Mouse (Mus musculus) ES-E14 (cell line): Measurements from ENCODE around the gene Smu1. TPM values are rescaled to one million over a fixed set of nuclear protein-coding genes. Genes with fewer than 3 reads are reported as not detected.
A peak's percentile ranks its signal among the peaks of the same experiment; 100 is the strongest.

ENCODE experiments used
- DNase-seq: peaks from one replicate; pipeline ENCODE4 v3.0.0-alpha.2; 2013; ENCODE audit warnings: low read depth, low spot score
- H3K27ac ChIP-seq: 2 replicates; pipeline ENCODE4 v1.5.1; 2012; ENCODE audit warnings: low read depth, mild to moderate bottlenecking, low read length, moderate library complexity, mixed read lengths; ENCODE audit not compliant: poor library complexity, insufficient read depth, severe bottlenecking
- H3K36me3 ChIP-seq: 2 replicates; pipeline ENCODE4 v1.6.1; 2012; ENCODE audit warnings: mild to moderate bottlenecking, low read length, moderate library complexity, mixed read lengths; ENCODE audit not compliant: control insufficient read depth, poor library complexity, insufficient read depth, severe bottlenecking
- H3K4me1 ChIP-seq, 2 experiments: fragments of 150-350 bp in 1 of 2; sonication (generic) in 1 of 2; 2 replicates each; pipeline ENCODE4 v1.6.1; 2012; ENCODE audit warnings: low read length in 2 of 2, mild to moderate bottlenecking in 1 of 2, mixed read lengths in 1 of 2; ENCODE audit not compliant: control insufficient read depth in 2 of 2, insufficient read depth in 2 of 2, poor library complexity in 1 of 2
- H3K4me3 ChIP-seq, 2 experiments: fragments of 150-350 bp in 1 of 2; sonication (generic) in 1 of 2; 2 replicates each; pipeline ENCODE4 v1.5.1; 2012; ENCODE audit warnings: low read length in 2 of 2, low read depth in 1 of 2, mild to moderate bottlenecking in 1 of 2, mixed read lengths in 1 of 2; ENCODE audit not compliant: insufficient read depth in 1 of 2, poor library complexity in 1 of 2, severe bottlenecking in 1 of 2
- H3K9ac ChIP-seq: 2 replicates; pipeline ENCODE4 v1.6.1; 2012; ENCODE audit warnings: low read depth, mild to moderate bottlenecking, low read length, mixed read lengths; ENCODE audit not compliant: poor library complexity, insufficient read depth, severe bottlenecking
- H3K9me3 ChIP-seq: fragments of 150-350 bp; sonication (generic); 2 replicates; pipeline ENCODE4 v1.6.1; 2012; ENCODE audit warnings: low read depth, mild to moderate bottlenecking, low read length; ENCODE audit not compliant: control insufficient read depth, insufficient read depth
- CHD2 ChIP-seq: IDR thresholded peaks from 2 replicates; pipeline ENCODE4 v1.6.1; 2014; ENCODE audit warnings: mild to moderate bottlenecking, low read depth, low read length, inconsistent platforms
- HCFC1 ChIP-seq: IDR thresholded peaks from 2 replicates; pipeline ENCODE4 v1.6.1; 2012; ENCODE audit warnings: low read length, inconsistent platforms, borderline replicate concordance; ENCODE audit not compliant: insufficient read depth
- MAFK ChIP-seq: IDR thresholded peaks from 2 replicates; pipeline ENCODE4 v1.6.1; 2014; ENCODE audit warnings: mild to moderate bottlenecking, low read depth, low read length, inconsistent platforms; ENCODE audit not compliant: insufficient read depth
- ZC3H11A ChIP-seq: IDR thresholded peaks from 2 replicates; pipeline ENCODE4 v1.6.1; 2012; ENCODE audit warnings: low read depth, mild to moderate bottlenecking, inconsistent platforms, low read length, borderline replicate concordance
- ZNF384 ChIP-seq: IDR thresholded peaks from 2 replicates; pipeline ENCODE4 v1.6.1; 2012; ENCODE audit warnings: low read depth, low read length, inconsistent platforms
- in situ Hi-C, 2 experiments: fragments of 600-800 bp; cut with MboI; formaldehyde crosslinking; loops; one replicate each; pipeline ENCODE4 v1.15.1; 2025; ENCODE audit warnings: low sequenced_read_pairs in 2 of 2, inconsistent platforms in 1 of 2; ENCODE audit not compliant: unreplicated experiment in 2 of 2
- total RNA-seq: library from RNA; depleted of rRNA; stranded (reverse); fragments of 300-350 nt; gene quantifications from 2 replicates; pipeline ENCODE4 v1.2.3, GENCODE M21; 2012

Smu1 gene
- total RNA-seq, 1 experiment: 125 TPM

- no peak overlapping the region for H3K4me3 ChIP-seq
- H3K27ac ChIP-seq: no peak overlapping the region
- no peaks in the 10 kb centered on the region for H3K9me3 ChIP-seq
- in situ Hi-C loops: loop anchor here (10.0 to 25.0 kb wide), 2 partner anchors 259 to 477 kb away; no protein-coding TSS in a partner anchor
- TF ChIP-seq MAFK (no peak), HCFC1 (no peak), ZNF384 (no peak), CHD2 (no peak), ZC3H11A (no peak)
- DNase-seq: no peak
- H3K4me1 ChIP-seq: no peaks in the 10 kb centered on the region
- no peak overlapping the region for H3K9ac ChIP-seq
- peaks cover 31% of the 10 kb centered on the region for H3K36me3 ChIP-seq
Measured at GRCm38 (mm10) chr4:40735351-40735750, 22.4 kb downstream of the Smu1 start.

GRCm38 (mm10) chr4:40731262-40731661, 26.5 kb downstream of the Smu1 start:
- H3K27ac ChIP-seq: no peak overlapping the region
- DNase-seq: no peak
- no peak overlapping the region for H3K4me3 ChIP-seq
- peaks cover 27% of the 10 kb centered on the region for H3K36me3 ChIP-seq
- in situ Hi-C loops: loop anchor here (10.0 to 25.0 kb wide), 2 partner anchors 264 to 481 kb away; no protein-coding TSS in a partner anchor
- H3K9ac ChIP-seq: no peak overlapping the region
- H3K9me3 ChIP-seq: no peaks in the 10 kb centered on the region
- TF ChIP-seq MAFK (no peak), ZC3H11A (no peak), ZNF384 (no peak), HCFC1 (no peak), CHD2 (no peak)
- 0 out of 4 replicates have a peak, but pooled peaks cover 0 to 2% of the 10 kb centered on the region in 2 experiments for H3K4me1 ChIP-seq

GRCm38 (mm10) chr4:40727247-40727646, 30.5 kb downstream of the Smu1 start:
- peak; percentile 39 for DNase-seq
- no peaks in the 10 kb centered on the region for H3K9me3 ChIP-seq
- in situ Hi-C loops: loop anchor here in 1 of 2 experiments (25.0 kb wide), 1 partner anchor 485 kb away; no protein-coding TSS in a partner anchor
- no peak overlapping the region for H3K27ac ChIP-seq
- peaks cover 3% of the 10 kb centered on the region in 2 experiments; a peak in 2 of 4 replicates for H3K4me1 ChIP-seq
- TF ChIP-seq ZNF384: no peak
- no peak for TF ChIP-seq CHD2
- TF ChIP-seq HCFC1: no peak
- no peak for TF ChIP-seq ZC3H11A
- TF ChIP-seq MAFK: no peak
- no peak overlapping the region for H3K4me3 ChIP-seq
- H3K36me3 ChIP-seq: peaks cover 29% of the 10 kb centered on the region
- no peak overlapping the region for H3K9ac ChIP-seq

- Histone ChIP-seq H3K27ac (no peak overlapping the region), H3K4me3 (no peak overlapping the region), H3K9me3 (no peaks in the 10 kb centered on the region), H3K4me1 (peaks cover 3 to 5% of the 10 kb centered on the region in 2 experiments; a peak in 2 of 4 replicates), H3K9ac (no peak overlapping the region; the same call in 1 of the 2 replicates), H3K36me3 (peaks cover 23% of the 10 kb centered on the region)
- DNase-seq: no peak
- TF ChIP-seq HCFC1: no peak
- no peak for TF ChIP-seq ZC3H11A
- no peak for TF ChIP-seq MAFK
- no peak for TF ChIP-seq ZNF384
- no peak for TF ChIP-seq CHD2
- in situ Hi-C loops: loop anchor here in 1 of 2 experiments (25.0 kb wide), 1 partner anchor 487 kb away; no protein-coding TSS in a partner anchor
Measured at GRCm38 (mm10) chr4:40725554-40725953, 32.2 kb downstream of the Smu1 start.
